Mouse (Mus musculus) lung, embryonic 14.5 days (tissue): ENCODE data around the gene Ppm1n. TPM values are rescaled to one million over a fixed set of nuclear protein-coding genes. Genes with fewer than 3 reads are reported as not detected.

Experiments used
- ATAC-seq: fragments of 200-750 bp; cut with Nextera tagmentation; 2 replicates; pipeline ENCODE4 v1.8.0; 2017; ENCODE audit warnings: mild to moderate bottlenecking, moderate TSS enrichment, moderate library complexity; ENCODE audit not compliant: insufficient read depth
- DNase-seq: peaks from one replicate; pipeline ENCODE4 v3.0.0-alpha.2; 2015
- H3K27ac ChIP-seq: fragments of 300-500 bp; sonication (generic); 2 replicates; pipeline ENCODE4 v1.5.1; 2014; ENCODE audit warnings: low read depth, mild to moderate bottlenecking, moderate library complexity
- H3K27me3 ChIP-seq: fragments of 300-500 bp; sonication (generic); 2 replicates; pipeline ENCODE4 v1.6.1; 2014; ENCODE audit warnings: low read length, control low read depth; ENCODE audit not compliant: insufficient read depth
- H3K36me3 ChIP-seq: fragments of 300-500 bp; sonication (generic); 2 replicates; pipeline ENCODE4 v1.6.1; 2014; ENCODE audit warnings: control low read depth; ENCODE audit not compliant: insufficient read depth
- H3K4me1 ChIP-seq: fragments of 300-500 bp; sonication (generic); 2 replicates; pipeline ENCODE4 v1.6.1; 2014; ENCODE audit warnings: antibody characterized with exemption, control low read depth; ENCODE audit not compliant: insufficient read depth
- H3K4me2 ChIP-seq: fragments of 300-500 bp; sonication (generic); 2 replicates; pipeline ENCODE4 v1.6.1; 2014; ENCODE audit warnings: mild to moderate bottlenecking
- H3K4me3 ChIP-seq: fragments of 300-500 bp; sonication (generic); 2 replicates; pipeline ENCODE4 v1.5.1; 2014; ENCODE audit warnings: low read depth, low read length
- H3K9ac ChIP-seq: fragments of 300-500 bp; sonication (generic); 2 replicates; pipeline ENCODE4 v1.6.1; 2014
- H3K9me3 ChIP-seq: fragments of 300-500 bp; sonication (generic); 2 replicates; pipeline ENCODE4 v1.6.1; 2016; ENCODE audit warnings: low read depth, low read length, control low read depth
- CTCF ChIP-seq: IDR thresholded peaks from 2 replicates; pipeline ENCODE4 v1.5.1; 2016; ENCODE audit warnings: antibody characterized with exemption, low read depth
- WGBS: fragments of 180-500 bp; shearing (Covaris S2); extraction: QIAGEN DNeasy Blood & Tissue Kit; methylation state at CpG from one replicate; pipeline ENCODE4 v1.1.7; 2014; 5-methylcytosine and 5-hydroxymethylcytosine counted together
- polyA plus RNA-seq: library from polyadenylated mRNA; unstranded; fragments of >200 nt; fragmentation: Nextera tagmentation; extraction: Ambion mirVana; gene quantifications from 2 replicates; pipeline ENCODE4 v1.2.1, GENCODE M21; 2014

Ppm1n gene
- polyA plus RNA-seq: not detected in 2 replicates

DNA sequence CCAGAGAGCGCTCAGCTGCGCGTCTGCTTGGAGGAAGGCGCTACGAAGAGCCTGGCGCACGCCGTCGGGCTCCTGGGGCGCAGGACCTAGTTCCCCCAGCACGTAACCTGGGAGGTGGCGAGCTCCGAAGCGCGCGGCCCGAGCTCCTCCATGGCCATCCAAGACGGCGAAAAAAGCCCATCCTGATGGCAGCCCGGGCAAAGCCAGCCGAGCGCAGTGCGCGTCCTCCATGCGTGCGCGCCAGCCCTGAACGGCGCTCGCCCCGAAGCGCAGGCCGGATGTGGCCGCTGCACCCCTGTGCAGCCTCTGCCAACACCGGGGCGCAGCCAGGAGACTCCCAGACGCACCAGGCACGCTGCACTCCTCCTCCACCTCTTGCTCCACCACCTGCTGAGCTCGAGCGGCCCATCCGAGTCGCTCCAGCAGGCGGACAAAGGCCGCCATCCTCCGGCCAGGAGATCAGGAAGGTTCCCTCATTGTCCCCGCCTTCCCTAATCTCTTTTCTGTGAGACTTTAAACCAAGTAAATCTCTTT lies at the start of gene Ppm1n:
TSS of gene Ppm1n (minus strand) at position 484 of the 534 bp plus-strand sequence.
- TF ChIP-seq CTCF: no peak
- DNase-seq (no peak), ATAC-seq (no peak)
- Histone ChIP-seq H3K4me2 (peak within 1 kb of the TSS; percentile 45), H3K27me3 (peaks cover 49% of the 10 kb centered on the region), H3K27ac (no peak within 1 kb of the TSS), H3K4me1 (no peaks in the 10 kb centered on the region; the same call in 1 of the 2 replicates), H3K9ac (no peak within 1 kb of the TSS; the same call in 1 of the 2 replicates), H3K4me3 (peak within 1 kb of the TSS; percentile 27), H3K36me3 (no peaks in the 10 kb centered on the region), H3K9me3 (no peaks in the 10 kb centered on the region)
- WGBS: under 1% methylated on average over 46 of the region's 46 CpGs

DNA sequence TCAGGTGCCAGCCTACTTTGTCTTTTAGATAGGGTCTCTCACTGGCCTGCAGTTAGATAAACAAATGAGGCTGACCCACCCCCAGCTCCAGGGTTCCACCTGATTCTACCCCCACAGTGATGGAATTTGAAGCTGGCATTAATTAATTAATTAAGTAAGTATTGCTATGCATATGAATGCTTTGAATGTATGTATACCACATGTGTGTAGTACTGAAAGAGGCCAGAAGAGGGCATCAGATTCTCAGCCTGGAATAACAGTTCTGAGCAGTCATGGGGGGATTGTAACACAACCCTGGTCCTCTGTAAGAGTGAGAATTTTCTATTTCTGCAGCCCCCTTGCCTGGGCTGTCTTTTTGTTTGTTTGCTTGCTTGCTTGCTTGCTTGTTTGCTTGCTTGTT lies 48.6 kb upstream of the Ppm1n start:
- no peak for ATAC-seq
- peaks cover 11% of the 10 kb centered on the region for H3K4me1 ChIP-seq

DNA sequence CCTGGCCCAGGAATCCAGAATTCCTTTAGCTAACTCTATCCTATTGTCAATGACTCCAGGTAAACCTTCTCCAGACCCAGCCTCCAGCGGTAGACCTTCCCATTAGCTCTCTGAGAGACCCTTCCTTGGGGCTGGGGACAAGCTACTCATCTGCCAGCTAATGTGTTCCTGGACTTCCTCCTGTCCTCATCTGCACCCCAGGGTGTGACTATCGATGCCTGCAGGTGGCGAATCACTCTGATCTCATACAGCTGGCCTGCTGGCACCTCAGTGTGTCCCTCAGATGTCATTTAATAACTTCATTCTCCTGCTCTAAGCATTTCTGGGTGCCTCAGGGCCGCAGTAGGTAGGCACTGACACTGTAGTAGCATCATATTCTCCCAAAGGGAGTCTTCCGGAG lies 47.9 kb upstream of the Ppm1n start:
- no peaks in the 10 kb centered on the region for H3K27me3 ChIP-seq
- H3K36me3 ChIP-seq: no peaks in the 10 kb centered on the region
- no peak for TF ChIP-seq CTCF
- no peak overlapping the region for H3K27ac ChIP-seq
- peaks cover 11% of the 10 kb centered on the region for H3K4me1 ChIP-seq
- H3K9ac ChIP-seq: no peak overlapping the region
- H3K4me3 ChIP-seq: no peak overlapping the region; the same call in 1 of the 2 replicates
- WGBS: 75% methylated on average over 5 of the region's 5 CpGs
- no peak for DNase-seq
- peak overlapping the region; percentile 71; the same call in 1 of the 2 replicates for H3K4me2 ChIP-seq
- H3K9me3 ChIP-seq: no peaks in the 10 kb centered on the region
- ATAC-seq: no peak

More for the DNA sequence above, 48.6 kb upstream of the Ppm1n start:
- Histone ChIP-seq H3K9ac (no peak overlapping the region), H3K27ac (no peak overlapping the region), H3K36me3 (no peaks in the 10 kb centered on the region), H3K4me3 (no peak overlapping the region), H3K4me2 (no peak overlapping the region), H3K9me3 (no peaks in the 10 kb centered on the region), H3K27me3 (no peaks in the 10 kb centered on the region)
- peak; percentile 22 for DNase-seq
- TF ChIP-seq CTCF: peak; percentile 48

DNA sequence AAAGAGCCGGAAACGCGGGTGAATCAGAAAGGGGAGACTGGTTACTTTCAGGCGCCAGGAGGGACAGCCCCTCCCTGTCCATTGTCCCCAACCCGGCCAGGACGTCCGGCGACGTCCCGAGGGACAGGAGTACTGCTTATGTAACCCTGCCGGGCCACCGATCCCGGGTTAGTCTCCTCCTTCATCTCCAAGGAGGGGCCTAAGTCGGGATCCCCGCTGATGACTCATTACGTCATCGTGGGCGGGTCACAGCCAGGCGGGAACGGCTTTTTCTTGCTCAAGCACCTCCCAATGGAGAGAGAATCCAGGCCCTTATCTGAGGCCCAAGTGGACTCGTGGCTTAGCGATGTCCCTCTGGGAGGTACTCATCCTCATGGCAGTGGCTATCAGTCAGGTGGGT lies 47.3 kb upstream of the Ppm1n start:
- peaks cover 11% of the 10 kb centered on the region for H3K4me1 ChIP-seq
- no peaks in the 10 kb centered on the region for H3K36me3 ChIP-seq
- under 1% methylated on average over 22 of the region's 22 CpGs for WGBS
- H3K27me3 ChIP-seq: no peaks in the 10 kb centered on the region
- H3K9me3 ChIP-seq: no peaks in the 10 kb centered on the region
- H3K9ac ChIP-seq: peak overlapping the region; percentile 33
- no peak for TF ChIP-seq CTCF
- peak overlapping the region; percentile 71 for H3K4me2 ChIP-seq
- H3K4me3 ChIP-seq: peak overlapping the region; percentile 38
- peak; percentile 95 for DNase-seq
- H3K27ac ChIP-seq: peak overlapping the region; percentile 87
- peak; percentile 75 for ATAC-seq

GRCm38 (mm10) chr7:19326359-19326758 lies 46.5 kb upstream of the Ppm1n start:
- Histone ChIP-seq H3K9me3 (no peaks in the 10 kb centered on the region), H3K4me1 (peaks cover 11% of the 10 kb centered on the region), H3K4me2 (peak overlapping the region; percentile 71), H3K4me3 (peak overlapping the region; percentile 38), H3K9ac (peak overlapping the region; percentile 33), H3K27me3 (no peaks in the 10 kb centered on the region), H3K36me3 (no peaks in the 10 kb centered on the region), H3K27ac (peak overlapping the region; percentile 87)
- ATAC-seq: peak; percentile 83
- TF ChIP-seq CTCF: no peak
- WGBS: 0% methylated on average over 20 of the region's 20 CpGs
- DNase-seq: peak; percentile 93

- ATAC-seq (no peak), DNase-seq (no peak)
- Histone ChIP-seq H3K27ac (no peak overlapping the region), H3K27me3 (no peaks in the 10 kb centered on the region), H3K4me3 (no peak overlapping the region; the same call in 1 of the 2 replicates), H3K9ac (no peak overlapping the region), H3K4me2 (peak overlapping the region; percentile 71), H3K36me3 (no peaks in the 10 kb centered on the region), H3K9me3 (no peaks in the 10 kb centered on the region), H3K4me1 (peaks cover 11% of the 10 kb centered on the region)
- no peak for TF ChIP-seq CTCF
- WGBS: 64% methylated on average over 21 of the region's 21 CpGs
Measured at GRCm38 (mm10) chr7:19325262-19326199, 45.7 kb upstream of the Ppm1n start.

DNA sequence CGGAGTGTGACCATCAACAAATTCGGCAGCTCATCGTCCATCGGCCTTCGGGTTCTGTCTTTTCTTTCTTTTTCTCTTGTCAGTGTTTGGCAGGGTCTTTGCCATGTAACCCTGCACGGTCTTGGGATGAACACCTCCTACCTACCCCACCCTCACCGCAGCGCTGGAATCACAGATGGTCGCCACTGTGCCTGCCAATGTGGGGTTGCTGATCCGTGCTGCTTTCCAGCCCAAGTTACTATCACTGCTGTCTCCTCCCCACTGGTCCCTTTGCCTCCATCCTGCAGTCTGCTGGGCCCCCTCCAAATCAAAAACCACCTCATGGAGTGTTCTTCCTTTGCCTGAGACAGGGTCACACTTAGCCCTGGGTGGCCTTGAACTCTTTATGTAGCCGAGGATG lies 44.4 kb upstream of the Ppm1n start:
- peaks cover 11% of the 10 kb centered on the region for H3K4me1 ChIP-seq
- DNase-seq: no peak
- no peak overlapping the region for H3K27ac ChIP-seq
- H3K27me3 ChIP-seq: no peaks in the 10 kb centered on the region
- no peak overlapping the region for H3K4me3 ChIP-seq
- no peaks in the 10 kb centered on the region for H3K9me3 ChIP-seq
- H3K36me3 ChIP-seq: no peaks in the 10 kb centered on the region
- ATAC-seq: no peak
- H3K9ac ChIP-seq: no peak overlapping the region
- 80% methylated on average over 11 of the region's 11 CpGs for WGBS
- TF ChIP-seq CTCF: no peak
- no peak overlapping the region for H3K4me2 ChIP-seq
